Mouse (Mus musculus): ENCODE results near the gene Zbtb25. TPM values are rescaled to one million over a fixed set of nuclear protein-coding genes. Genes with fewer than 3 reads are reported as not detected.

Zbtb25 gene
- total and polyA plus RNA-seq, 3 experiments: 5.5 to 12.3 TPM; not detected in 1

GRCm38 (mm10) chr12:76405971-76406370 is 36.6 kb upstream of the Zbtb25 start:
- Histone ChIP-seq H3K9ac (ENCODE audit: control insufficient read depth, low read depth, low read length, poor library complexity, severe bottlenecking) (no peak overlapping the region), H3K27me3 (ENCODE audit: control insufficient read depth in 1 of 2, insufficient read depth in 2 of 2, low read length in 2 of 2) (no peaks in the 10 kb centered on the region), H3K9me3 (replicated peaks; ENCODE audit: insufficient read depth, low read length) (no peaks in the 10 kb centered on the region), H3K79me2 (ENCODE audit: control insufficient read depth, insufficient read depth, low read length, poor library complexity) (no peaks in the 10 kb centered on the region; the same call in 1 of the 2 replicates), H3K4me1 (ENCODE audit: control insufficient read depth in 1 of 2, insufficient read depth in 2 of 2, low read length in 2 of 2) (peaks cover 2 to 3% of the 10 kb centered on the region in 2 experiments; a peak in 1 of 4 replicates), H3K27ac (ENCODE audit: control insufficient read depth, low read depth, low read length) (no peak overlapping the region), H3K36me3 (ENCODE audit: control insufficient read depth in 1 of 2, insufficient read depth in 2 of 2, low read length in 2 of 2) (peaks cover 0 to 5% of the 10 kb centered on the region in 2 experiments; a peak in 1 of 4 replicates), H3K4me3 (ENCODE audit: control insufficient read depth in 1 of 2, insufficient read depth in 1 of 2, low read depth in 2 of 2, low read length in 2 of 2) (no peak overlapping the region)
- TF ChIP-seq NELFE (IDR thresholded peaks at IDR 0.05; ENCODE audit: low read depth, low read length) (no peak), MAZ (IDR thresholded peaks at IDR 0.05; ENCODE audit: low read depth, low read length) (no peak), MEF2A (IDR thresholded peaks at IDR 0.05; ENCODE audit: extremely low read depth, insufficient replicate concordance, low read depth, low read length, poor library complexity, severe bottlenecking) (no peak), MYB (IDR thresholded peaks at IDR 0.05; ENCODE audit: low read depth, low read length) (no peak), MXI1 (IDR thresholded peaks at IDR 0.05; ENCODE audit: low read depth, low read length) (no peak), GABPA (IDR thresholded peaks at IDR 0.05; ENCODE audit: low read depth, low read length) (no peak), ZC3H11A (IDR thresholded peaks at IDR 0.05; ENCODE audit: low read depth, low read length) (no peak), GATA1 (IDR thresholded peaks at IDR 0.05; ENCODE audit: low read depth, low read length) (no peak), POLR2AphosphoS2 (IDR thresholded peaks at IDR 0.05; ENCODE audit: low read length) (no peak), EP300 (IDR thresholded peaks at IDR 0.05; ENCODE audit: low read depth in 1 of 2, low read length in 2 of 2) (no peak), SIN3A (IDR thresholded peaks at IDR 0.05; ENCODE audit: low read length) (no peak), SMC3 (IDR thresholded peaks at IDR 0.05; ENCODE audit: low read depth, low read length) (no peak), KAT2A (conservative IDR thresholded peaks at IDR 0.05; ENCODE audit: low read depth, low read length) (no peak), ZMIZ1 (IDR thresholded peaks at IDR 0.05; ENCODE audit: low read depth, low read length) (no peak), HCFC1 (IDR thresholded peaks at IDR 0.05; ENCODE audit: low read depth, low read length) (no peak), JUND (IDR thresholded peaks at IDR 0.05; ENCODE audit: low read depth, low read length) (no peak)
- DNase-seq (ENCODE audit: low read depth, low spot score): no peak

GRCm38 (mm10) chr12:76405183-76405970 is 36.0 kb upstream of the Zbtb25 start:
- H3K36me3 ChIP-seq (ENCODE audit: control insufficient read depth in 1 of 2, insufficient read depth in 2 of 2, low read length in 2 of 2): peaks cover 0 to 5% of the 10 kb centered on the region in 2 experiments; a peak in 1 of 4 replicates
- TF ChIP-seq ZKSCAN1 (IDR thresholded peaks at IDR 0.05; ENCODE audit: low read depth, low read length) (no peak), ZC3H11A (IDR thresholded peaks at IDR 0.05; ENCODE audit: low read depth, low read length) (no peak), TAL1 (IDR thresholded peaks at IDR 0.05; ENCODE audit: low read length) (no peak), TBP (IDR thresholded peaks at IDR 0.05; ENCODE audit: low read depth, low read length) (no peak), UBTF (IDR thresholded peaks at IDR 0.05; ENCODE audit: borderline replicate concordance, insufficient read depth, low read depth, low read length) (no peak), ELF1 (IDR thresholded peaks at IDR 0.05; ENCODE audit: low read depth, low read length) (no peak), ETS1 (IDR thresholded peaks at IDR 0.05; ENCODE audit: low read depth, low read length) (no peak), MAFK (IDR thresholded peaks at IDR 0.05; ENCODE audit: borderline replicate concordance, low read depth, low read length) (no peak), KAT2A (conservative IDR thresholded peaks at IDR 0.05; ENCODE audit: low read depth, low read length) (no peak), MEF2A (IDR thresholded peaks at IDR 0.05; ENCODE audit: extremely low read depth, insufficient replicate concordance, low read depth, low read length, poor library complexity, severe bottlenecking) (no peak), MXI1 (IDR thresholded peaks at IDR 0.05; ENCODE audit: low read depth, low read length) (no peak), ZMIZ1 (IDR thresholded peaks at IDR 0.05; ENCODE audit: low read depth, low read length) (no peak), RAD21 (IDR thresholded peaks at IDR 0.05; ENCODE audit: low read depth, low read length) (no peak)
- DNase-seq (ENCODE audit: low read depth, low spot score): no peak

More at GRCm38 (mm10) chr12:76405183-76405970, 36.0 kb upstream of the Zbtb25 start:
- no peaks in the 10 kb centered on the region for H3K27me3 ChIP-seq (ENCODE audit: control insufficient read depth in 1 of 2, insufficient read depth in 2 of 2, low read length in 2 of 2)
- peaks cover 2 to 3% of the 10 kb centered on the region in 2 experiments; a peak in 1 of 4 replicates for H3K4me1 ChIP-seq (ENCODE audit: control insufficient read depth in 1 of 2, insufficient read depth in 2 of 2, low read length in 2 of 2)
- H3K9me3 ChIP-seq (replicated peaks; ENCODE audit: insufficient read depth, low read length): no peaks in the 10 kb centered on the region
- H3K4me3 ChIP-seq (ENCODE audit: control insufficient read depth in 1 of 2, insufficient read depth in 1 of 2, low read depth in 2 of 2, low read length in 2 of 2): no peak overlapping the region
- H3K79me2 ChIP-seq (ENCODE audit: control insufficient read depth, insufficient read depth, low read length, poor library complexity): no peaks in the 10 kb centered on the region; the same call in 1 of the 2 replicates
- H3K27ac ChIP-seq (ENCODE audit: control insufficient read depth, low read depth, low read length): no peak overlapping the region
- no peak overlapping the region for H3K9ac ChIP-seq (ENCODE audit: control insufficient read depth, low read depth, low read length, poor library complexity, severe bottlenecking)
